Mouse (Mus musculus) right cerebral cortex, postnatal 14 days (tissue): ENCODE results near the gene C1qa.

ENCODE experiments used
- DNase-seq: peaks from one replicate; pipeline ENCODE4 v3.0.0; 2022

Gene C1qa

GRCm38 (mm10) chr4:136898084-136898598, 462 bp downstream of the C1qa start:
- DNase-seq = no peak

GRCm38 (mm10) chr4:136896461-136896860, 2.1 kb downstream of the C1qa start:
- no peak for DNase-seq

- DNase-seq = no peak
Measured at GRCm38 (mm10) chr4:136895861-136896260, 2.7 kb downstream of the C1qa start.

GRCm38 (mm10) chr4:136894821-136895220, 3.8 kb downstream of the C1qa start:
- DNase-seq = no peak

- peak; percentile 75 for DNase-seq
Measured at GRCm38 (mm10) chr4:136893691-136894543, 4.7 kb downstream of the C1qa start.

GRCm38 (mm10) chr4:136892811-136893210, 5.8 kb downstream of the C1qa start, which contains the start of gene C1qc:
Gene C1qc, minus strand, starts transcription at chr4:136893065.
- no peak for DNase-seq

GRCm38 (mm10) chr4:136892371-136892770, 6.2 kb downstream of the C1qa start:
- DNase-seq = no peak

GRCm38 (mm10) chr4:136891115-136891514, 7.5 kb downstream of the C1qa start:
- DNase-seq = no peak

GRCm38 (mm10) chr4:136889981-136890380, 8.6 kb downstream of the C1qa start:
- DNase-seq = no peak

GRCm38 (mm10) chr4:136887714-136888113, 10.9 kb downstream of the C1qa start:
- DNase-seq = no peak

- no peak for DNase-seq
Measured at GRCm38 (mm10) chr4:136886101-136886500, 12.5 kb downstream of the C1qa start, which contains the start of gene C1qb. Gene C1qb, minus strand, starts transcription at chr4:136886187.

GRCm38 (mm10) chr4:136878601-136879000, 20.0 kb downstream of the C1qa start:
- DNase-seq = peak; percentile 49

GRCm38 (mm10) chr4:136878171-136878570, 20.4 kb downstream of the C1qa start:
- no peak for DNase-seq

GRCm38 (mm10) chr4:136876971-136877370, 21.6 kb downstream of the C1qa start:
- DNase-seq = peak; percentile 79

GRCm38 (mm10) chr4:136875012-136875411, 23.6 kb downstream of the C1qa start:
- DNase-seq = no peak

- no peak for DNase-seq
Measured at GRCm38 (mm10) chr4:136868371-136868770, 30.2 kb downstream of the C1qa start.

GRCm38 (mm10) chr4:136867690-136868345, 30.8 kb downstream of the C1qa start:
- no peak for DNase-seq

GRCm38 (mm10) chr4:136865531-136865930, 33.1 kb downstream of the C1qa start:
- no peak for DNase-seq

- no peak for DNase-seq
Measured at GRCm38 (mm10) chr4:136864751-136865470, 33.7 kb downstream of the C1qa start.

- no peak for DNase-seq
Measured at GRCm38 (mm10) chr4:136863517-136863916, 35.1 kb downstream of the C1qa start.

GRCm38 (mm10) chr4:136862411-136862810, 36.2 kb downstream of the C1qa start:
- DNase-seq = no peak

- no peak for DNase-seq
Measured at GRCm38 (mm10) chr4:136861806-136862205, 36.8 kb downstream of the C1qa start.

- DNase-seq = no peak
Measured at GRCm38 (mm10) chr4:136860022-136860421, 38.6 kb downstream of the C1qa start.
